Mouse (Mus musculus) liver, embryonic 14.5 days (tissue): ENCODE measurements around the gene Rxylt1. TPM values are rescaled to one million over a fixed set of nuclear protein-coding genes. Genes with fewer than 3 reads are reported as not detected.
A peak's percentile ranks its signal among the peaks of the same experiment; 100 is the strongest.

Experiments used
- ATAC-seq: fragments of 200-750 bp; cut with Nextera tagmentation; 2 replicates; pipeline ENCODE4 v1.8.0; 2017; ENCODE audit warnings: moderate number of reproducible peaks, mild to moderate bottlenecking, moderate library complexity; ENCODE audit not compliant: insufficient read depth
- DNase-seq, 3 experiments: peaks; one replicate each; pipeline ENCODE4 v3.0.0-alpha.2; 2012 to 2013; ENCODE audit warnings: low read depth in 3 of 3, low spot score in 3 of 3
- H3K27ac ChIP-seq: fragments of 300-500 bp; sonication (generic); 2 replicates; pipeline ENCODE4 v1.5.1; 2014; ENCODE audit warnings: moderate library complexity, mild to moderate bottlenecking, control low read depth, inconsistent platforms
- H3K27me3 ChIP-seq: fragments of 300-500 bp; sonication (generic); 2 replicates; pipeline ENCODE4 v1.6.1; 2014; ENCODE audit warnings: mild to moderate bottlenecking, low read length, moderate library complexity; ENCODE audit not compliant: control insufficient read depth, insufficient read depth
- H3K36me3 ChIP-seq: fragments of 300-500 bp; sonication (generic); replicated peaks from 2 replicates; pipeline ENCODE4 v1.6.1; 2014; ENCODE audit warnings: low read depth; ENCODE audit not compliant: control insufficient read depth, insufficient read depth
- H3K4me1 ChIP-seq, 2 experiments: fragments of 200-500 bp in 1 of 2; fragments of 300-500 bp in 1 of 2; sonication (generic) in 1 of 2; replicated peaks; 2 replicates each; pipeline ENCODE4 v1.6.1; 2012 to 2014; ENCODE audit warnings: antibody characterized with exemption in 1 of 2, inconsistent platforms in 1 of 2, low read length in 1 of 2; ENCODE audit not compliant: control insufficient read depth in 2 of 2, insufficient read depth in 2 of 2
- H3K4me2 ChIP-seq: fragments of 300-500 bp; sonication (generic); 2 replicates; pipeline ENCODE4 v1.6.1; 2014; ENCODE audit warnings: low read depth, mild to moderate bottlenecking, control low read depth, moderate library complexity
- H3K4me3 ChIP-seq, 2 experiments: fragments of 200-500 bp in 1 of 2; fragments of 300-500 bp in 1 of 2; sonication (generic) in 1 of 2; 2 replicates each; pipeline ENCODE4 v1.5.1; 2012 to 2014; ENCODE audit warnings: low read depth in 2 of 2, low read length in 2 of 2, mild to moderate bottlenecking in 2 of 2, control low read depth in 1 of 2, inconsistent platforms in 1 of 2, moderate library complexity in 1 of 2; ENCODE audit not compliant: insufficient read depth in 1 of 2
- H3K9ac ChIP-seq: fragments of 300-500 bp; sonication (generic); replicated peaks from 2 replicates; pipeline ENCODE4 v1.6.1; 2014; ENCODE audit warnings: mild to moderate bottlenecking, control low read depth, moderate library complexity
- H3K9me3 ChIP-seq: fragments of 300-500 bp; sonication (generic); 2 replicates; pipeline ENCODE4 v1.6.1; 2016; ENCODE audit warnings: low read length, mixed read lengths; ENCODE audit not compliant: control insufficient read depth
- CTCF ChIP-seq: IDR thresholded peaks from 2 replicates; pipeline ENCODE4 v1.5.1; 2016; ENCODE audit warnings: antibody characterized with exemption, low read depth, control low read depth
- EP300 ChIP-seq: IDR thresholded peaks from 2 replicates; pipeline ENCODE4 v1.6.1; 2016; ENCODE audit warnings: antibody characterized with exemption, low read depth
- WGBS: fragments of 180-500 bp; shearing (Covaris S2); extraction: QIAGEN DNeasy Blood & Tissue Kit; methylation state at CpG from one replicate; pipeline ENCODE4 v1.1.7; 2014; ENCODE audit not compliant: insufficient replicate concordance; 5-methylcytosine and 5-hydroxymethylcytosine counted together
- polyA plus RNA-seq, 2 experiments: library from polyadenylated mRNA; depleted of rRNA in 1 of 2; stranded (reverse) in 1 of 2; unstranded in 1 of 2; fragments of >200 nt; fragmentation: Nextera tagmentation in 1 of 2; extraction: Ambion mirVana in 1 of 2; gene quantifications; 2 replicates each; pipeline versions ENCODE4 v1.2.1 to v1.2.3; 2012 to 2014

Gene Rxylt1
- polyA plus RNA-seq, 2 experiments: 4.2 to 12.9 TPM

- Histone ChIP-seq H3K27ac (no peak overlapping the region), H3K4me2 (peak overlapping the region; percentile 63), H3K4me1 (peaks cover 0 to 4% of the 10 kb centered on the region in 2 experiments; a peak in 2 of 4 replicates), H3K9me3 (no peaks in the 10 kb centered on the region), H3K36me3 (no peaks in the 10 kb centered on the region), H3K9ac (no peak overlapping the region), H3K27me3 (peaks cover 21% of the 10 kb centered on the region), H3K4me3 (no peak overlapping the region)
- ATAC-seq (no peak), DNase-seq (no peak)
- WGBS: 38% methylated on average over 9 of the region's 9 CpGs
- TF ChIP-seq EP300: no peak
- no peak for TF ChIP-seq CTCF
Measured at GRCm38 (mm10) chr10:122045946-122046345, 51.2 kb downstream of the Rxylt1 start.

DNA sequence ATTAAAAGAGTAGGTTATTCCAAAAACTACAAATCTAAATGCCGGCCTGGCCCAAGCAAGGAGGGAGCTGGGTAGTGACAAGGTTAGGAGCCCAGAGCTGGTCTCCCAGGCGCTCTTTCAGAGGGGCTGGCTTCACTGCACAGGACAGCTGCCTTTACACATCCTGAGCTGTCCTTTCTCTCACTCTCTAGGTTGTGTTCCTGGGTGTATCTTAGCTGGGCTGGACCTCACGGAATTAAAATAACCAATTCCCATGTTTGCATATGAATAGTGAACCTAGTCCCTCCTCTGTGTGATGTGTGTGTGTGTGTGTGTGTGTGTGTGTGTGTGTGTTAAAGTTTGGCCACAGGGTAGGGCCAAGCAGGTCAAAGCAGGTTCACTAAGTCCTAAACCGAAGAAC lies 52.2 kb downstream of the Rxylt1 start:
- Histone ChIP-seq H3K9me3 (no peaks in the 10 kb centered on the region), H3K4me1 (peaks cover 0 to 4% of the 10 kb centered on the region in 2 experiments; a peak in 2 of 4 replicates), H3K4me2 (no peak overlapping the region), H3K27me3 (peaks cover 21% of the 10 kb centered on the region), H3K9ac (no peak overlapping the region), H3K27ac (no peak overlapping the region), H3K4me3 (no peak overlapping the region), H3K36me3 (no peaks in the 10 kb centered on the region)
- TF ChIP-seq EP300 (no peak), CTCF (no peak)
- ATAC-seq: no peak
- 46% methylated on average over 4 of the region's 4 CpGs for WGBS
- DNase-seq: no peak

GRCm38 (mm10) chr10:122040372-122040771 lies 56.8 kb downstream of the Rxylt1 start:
- Histone ChIP-seq H3K9ac (no peak overlapping the region), H3K36me3 (no peaks in the 10 kb centered on the region), H3K4me2 (no peak overlapping the region), H3K27me3 (no peaks in the 10 kb centered on the region), H3K27ac (no peak overlapping the region), H3K4me1 (peaks cover 0 to 8% of the 10 kb centered on the region in 2 experiments; a peak in 1 of 4 replicates), H3K4me3 (no peak overlapping the region), H3K9me3 (no peaks in the 10 kb centered on the region)
- 32% methylated on average over 4 of the region's 4 CpGs for WGBS
- ATAC-seq: no peak
- no peak for DNase-seq
- TF ChIP-seq EP300 (no peak), CTCF (peak; percentile 79)

- Histone ChIP-seq H3K36me3 (no peaks in the 10 kb centered on the region), H3K4me1 (peaks cover 0 to 5% of the 10 kb centered on the region in 2 experiments; a peak in 1 of 4 replicates), H3K27me3 (no peaks in the 10 kb centered on the region), H3K4me2 (no peak overlapping the region), H3K4me3 (no peak overlapping the region), H3K9me3 (no peaks in the 10 kb centered on the region), H3K9ac (no peak overlapping the region), H3K27ac (no peak overlapping the region)
- no peak for TF ChIP-seq EP300
- no peak for TF ChIP-seq CTCF
- no peak for DNase-seq
- WGBS: 61% methylated on average over 4 of the region's 4 CpGs
- ATAC-seq: no peak
Measured at GRCm38 (mm10) chr10:122039566-122039965, 57.6 kb downstream of the Rxylt1 start.

DNA sequence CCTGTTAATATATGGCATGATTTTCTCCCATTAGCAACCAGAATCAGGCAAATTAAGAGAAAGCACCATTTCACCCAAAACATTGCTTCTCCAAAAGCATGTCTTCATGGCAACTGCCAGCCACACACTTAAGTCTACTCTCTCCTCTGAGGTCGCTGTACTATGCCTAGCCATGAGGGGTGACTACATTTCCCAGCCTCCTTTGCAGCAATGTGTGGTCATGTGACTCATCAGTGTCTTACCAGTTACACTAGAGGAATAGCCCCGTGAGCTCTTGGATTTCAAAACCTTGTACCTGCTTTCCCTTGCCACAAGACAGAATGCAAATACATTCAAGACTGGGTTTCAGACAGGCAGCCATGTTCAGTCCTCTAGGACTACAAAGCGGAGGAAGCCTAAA lies 58.6 kb downstream of the Rxylt1 start:
- 34% methylated on average over 3 of the region's 3 CpGs for WGBS
- Histone ChIP-seq H3K9ac (no peak overlapping the region), H3K9me3 (no peaks in the 10 kb centered on the region), H3K27ac (no peak overlapping the region), H3K27me3 (no peaks in the 10 kb centered on the region), H3K36me3 (no peaks in the 10 kb centered on the region), H3K4me3 (no peak overlapping the region), H3K4me2 (no peak overlapping the region), H3K4me1 (peaks cover 0 to 5% of the 10 kb centered on the region in 2 experiments; a peak in 1 of 4 replicates)
- TF ChIP-seq EP300 (no peak), CTCF (no peak)
- DNase-seq: no peak
- ATAC-seq: no peak
